Mouse (Mus musculus): ENCODE data around the gene Aff3. TPM values are rescaled to one million over a fixed set of nuclear protein-coding genes. Genes with fewer than 3 reads are reported as not detected.

Aff3 gene
- total RNA-seq, 1 experiment from 2014 or later = 189 TPM

- ATAC-seq (ENCODE audit: extremely low read depth, insufficient number of reproducible peaks, low FRiP score, poor library complexity, severe bottlenecking) = no peak
Measured at GRCm38 (mm10) chr1:38626388-38626738, 38.4 kb downstream of the Aff3 start.

- ATAC-seq (ENCODE audit: extremely low read depth, insufficient number of reproducible peaks, low FRiP score, poor library complexity, severe bottlenecking) = no peak
Measured at GRCm38 (mm10) chr1:38621840-38622239, 42.9 kb downstream of the Aff3 start.

GRCm38 (mm10) chr1:38620401-38620800 lies 44.4 kb downstream of the Aff3 start:
- ATAC-seq (ENCODE audit: extremely low read depth, insufficient number of reproducible peaks, low FRiP score, poor library complexity, severe bottlenecking) = no peak

- no peak for ATAC-seq (ENCODE audit: extremely low read depth, insufficient number of reproducible peaks, low FRiP score, poor library complexity, severe bottlenecking)
Measured at GRCm38 (mm10) chr1:38606741-38607140, 58.0 kb downstream of the Aff3 start.

DNA sequence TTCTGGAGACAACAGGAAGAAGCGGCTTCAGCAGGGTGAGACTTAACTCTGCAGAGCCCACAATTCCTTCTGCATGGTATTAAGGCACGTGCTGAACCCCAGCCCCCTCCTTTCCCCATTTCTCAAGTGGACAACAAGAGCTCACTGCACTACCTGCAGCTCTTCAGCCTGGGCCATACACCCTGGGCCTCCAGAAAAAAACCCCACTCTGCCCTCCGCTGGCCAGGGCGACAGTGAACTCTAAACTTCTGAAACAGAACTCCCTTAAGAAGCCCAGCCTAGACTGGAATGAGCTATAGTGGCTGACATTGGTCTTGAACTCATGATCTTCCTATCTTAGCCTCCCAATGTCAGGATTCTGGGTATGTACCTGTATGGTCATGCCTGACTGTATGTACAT lies 59.3 kb downstream of the Aff3 start:
- ATAC-seq (ENCODE audit: extremely low read depth, insufficient number of reproducible peaks, low FRiP score, poor library complexity, severe bottlenecking) = no peak

GRCm38 (mm10) chr1:38604611-38605010 lies 60.1 kb downstream of the Aff3 start:
- no peak for ATAC-seq (ENCODE audit: extremely low read depth, insufficient number of reproducible peaks, low FRiP score, poor library complexity, severe bottlenecking)

DNA sequence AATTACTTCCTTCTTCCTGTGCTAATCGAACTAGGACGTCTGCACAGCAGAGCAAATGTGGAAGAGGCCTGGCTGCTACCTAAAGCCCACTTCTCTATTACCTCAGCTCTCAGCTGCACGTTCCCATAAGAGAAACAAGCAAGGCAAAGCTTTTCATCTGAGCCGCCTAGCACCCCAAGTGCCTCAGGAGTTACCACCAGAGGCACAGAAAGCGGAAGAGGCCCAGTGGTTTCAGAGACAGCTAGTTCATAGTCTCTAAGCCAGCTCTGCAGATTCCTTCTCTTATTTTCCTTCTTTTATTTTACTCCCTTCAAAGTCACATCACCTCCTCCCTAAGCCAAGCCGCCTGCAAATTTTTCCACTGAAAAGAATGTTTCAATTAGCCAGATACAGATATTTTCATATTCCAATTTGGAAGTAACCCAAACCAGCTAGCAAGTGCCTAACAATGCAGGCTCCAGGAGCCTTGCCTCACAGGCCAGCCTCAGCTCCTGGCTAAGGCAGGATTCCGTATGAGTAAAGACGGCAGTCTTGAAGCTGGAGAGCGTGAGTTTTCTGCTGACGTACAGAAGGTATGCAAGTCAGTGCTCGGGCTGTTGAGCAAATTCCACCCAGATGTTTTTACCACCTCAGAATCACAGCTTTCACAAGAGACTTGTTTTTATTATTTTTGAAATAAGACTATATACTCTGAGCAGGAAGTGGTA lies 62.8 kb downstream of the Aff3 start:
- no peak for ATAC-seq (ENCODE audit: extremely low read depth, insufficient number of reproducible peaks, low FRiP score, poor library complexity, severe bottlenecking)

DNA sequence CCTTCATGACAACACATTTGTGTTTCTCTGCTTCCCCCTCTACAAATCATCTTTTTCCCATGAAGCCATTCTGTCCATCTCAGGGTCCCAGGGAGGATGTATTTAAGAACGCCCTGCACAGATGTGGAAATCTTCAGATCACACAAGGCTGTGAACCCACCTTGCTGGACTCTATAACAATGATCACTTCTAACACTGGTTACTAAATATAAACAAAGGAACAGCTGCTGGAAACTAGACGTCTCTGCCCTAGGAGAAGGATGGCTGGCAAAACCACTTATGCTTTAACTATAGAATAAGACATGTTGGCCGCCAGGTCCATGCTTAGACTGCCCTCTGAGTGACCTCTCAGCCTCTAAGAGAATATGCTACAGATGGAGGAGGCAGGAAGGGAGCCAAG lies 69.4 kb downstream of the Aff3 start:
- ATAC-seq (ENCODE audit: extremely low read depth, insufficient number of reproducible peaks, low FRiP score, poor library complexity, severe bottlenecking) = no peak

- ATAC-seq (ENCODE audit: extremely low read depth, insufficient number of reproducible peaks, low FRiP score, poor library complexity, severe bottlenecking) = no peak
Measured at GRCm38 (mm10) chr1:38594766-38595165, 70.0 kb downstream of the Aff3 start.

GRCm38 (mm10) chr1:38591194-38591593 lies 73.6 kb downstream of the Aff3 start:
- no peak for ATAC-seq (ENCODE audit: extremely low read depth, insufficient number of reproducible peaks, low FRiP score, poor library complexity, severe bottlenecking)

DNA sequence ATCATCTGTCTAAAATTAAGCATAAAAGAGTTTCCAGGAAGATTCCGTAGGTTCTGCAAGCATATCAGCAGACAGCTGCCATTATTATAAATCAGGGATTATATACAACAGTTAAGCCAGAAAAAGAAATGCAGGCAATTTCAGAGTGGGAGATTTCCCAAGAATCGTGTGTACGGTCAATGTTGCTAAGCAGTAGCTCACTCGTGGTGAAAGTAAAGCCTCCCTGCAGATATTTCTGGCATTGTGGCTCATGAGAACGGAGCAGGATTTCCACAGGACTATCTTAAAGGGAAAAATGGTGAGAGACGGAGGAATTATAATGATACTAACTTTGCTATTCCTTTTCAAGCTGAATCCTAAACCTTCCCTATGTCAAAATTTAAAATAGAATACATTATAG lies 76.0 kb downstream of the Aff3 start:
- no peak for ATAC-seq (ENCODE audit: extremely low read depth, insufficient number of reproducible peaks, low FRiP score, poor library complexity, severe bottlenecking)

GRCm38 (mm10) chr1:38582328-38582727 lies 82.4 kb downstream of the Aff3 start:
- ATAC-seq (ENCODE audit: extremely low read depth, insufficient number of reproducible peaks, low FRiP score, poor library complexity, severe bottlenecking) = no peak

DNA sequence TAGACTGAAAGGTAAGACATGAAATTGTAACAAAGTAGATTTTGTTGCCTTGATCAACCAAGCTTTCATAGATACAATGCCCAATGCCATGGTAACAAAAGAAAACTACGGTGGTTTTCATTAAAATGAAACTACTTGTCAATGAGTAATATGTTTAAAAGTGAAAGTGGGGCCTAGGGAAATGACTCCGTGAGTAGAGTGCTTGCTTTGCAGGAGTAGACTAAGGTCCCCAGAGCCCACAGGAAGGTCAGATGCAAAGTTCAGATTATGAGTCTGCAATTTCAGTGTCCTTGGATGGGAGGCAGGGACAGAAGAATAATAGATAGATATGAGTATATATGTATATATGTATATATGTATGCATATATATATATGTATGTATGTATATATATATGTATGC lies 84.2 kb downstream of the Aff3 start:
- ATAC-seq (ENCODE audit: extremely low read depth, insufficient number of reproducible peaks, low FRiP score, poor library complexity, severe bottlenecking) = no peak

GRCm38 (mm10) chr1:38578339-38578738 lies 86.4 kb downstream of the Aff3 start:
- ATAC-seq (ENCODE audit: extremely low read depth, insufficient number of reproducible peaks, low FRiP score, poor library complexity, severe bottlenecking) = no peak

DNA sequence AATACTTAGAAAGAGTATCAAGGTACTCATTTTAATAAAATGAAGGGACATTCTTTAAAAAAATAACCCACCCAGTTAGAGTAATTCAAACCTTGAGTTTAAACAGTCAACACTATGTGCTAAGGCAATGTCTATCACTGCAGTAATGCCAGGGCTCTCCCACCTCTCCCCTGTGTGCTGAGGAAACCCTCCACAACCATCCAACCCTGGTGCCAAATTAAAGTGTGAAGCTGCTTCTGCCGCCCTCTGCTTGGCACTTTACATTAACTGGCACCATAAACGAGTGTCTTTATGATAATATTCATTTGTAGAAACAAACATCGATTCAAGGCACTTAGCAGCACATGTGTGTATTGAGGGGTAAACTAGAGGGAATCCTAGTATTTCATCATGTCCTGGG lies 97.0 kb downstream of the Aff3 start:
- ATAC-seq (ENCODE audit: extremely low read depth, insufficient number of reproducible peaks, low FRiP score, poor library complexity, severe bottlenecking) = no peak

DNA sequence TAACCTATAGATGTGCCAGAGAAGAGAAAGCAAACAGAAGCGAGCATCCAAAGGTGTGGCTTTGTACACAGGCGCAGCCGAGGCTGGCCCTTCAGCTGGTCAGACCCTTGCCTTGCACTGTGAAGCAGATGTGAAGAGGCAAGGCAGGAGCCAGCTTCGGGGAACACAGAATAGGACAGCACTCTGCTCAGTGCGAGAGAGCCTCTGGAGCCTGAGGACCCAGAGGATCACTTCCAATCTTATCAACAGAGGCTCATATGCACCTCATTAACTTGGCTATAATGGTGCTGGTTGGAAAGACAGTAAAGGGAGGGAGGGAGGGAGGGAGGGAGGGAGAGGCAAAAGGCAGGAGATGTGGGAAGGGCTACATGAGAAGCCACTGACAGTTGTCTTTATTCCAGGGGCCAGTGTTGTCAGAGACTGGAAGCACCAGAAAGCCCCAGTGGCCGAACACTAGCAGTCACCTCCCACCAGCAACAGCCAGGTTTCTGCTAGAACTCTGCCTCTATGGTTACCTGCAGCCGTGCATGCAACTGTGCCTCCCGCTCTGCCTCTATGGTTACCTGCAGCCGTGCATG lies 98.6 kb downstream of the Aff3 start:
- ATAC-seq (ENCODE audit: extremely low read depth, insufficient number of reproducible peaks, low FRiP score, poor library complexity, severe bottlenecking) = no peak

DNA sequence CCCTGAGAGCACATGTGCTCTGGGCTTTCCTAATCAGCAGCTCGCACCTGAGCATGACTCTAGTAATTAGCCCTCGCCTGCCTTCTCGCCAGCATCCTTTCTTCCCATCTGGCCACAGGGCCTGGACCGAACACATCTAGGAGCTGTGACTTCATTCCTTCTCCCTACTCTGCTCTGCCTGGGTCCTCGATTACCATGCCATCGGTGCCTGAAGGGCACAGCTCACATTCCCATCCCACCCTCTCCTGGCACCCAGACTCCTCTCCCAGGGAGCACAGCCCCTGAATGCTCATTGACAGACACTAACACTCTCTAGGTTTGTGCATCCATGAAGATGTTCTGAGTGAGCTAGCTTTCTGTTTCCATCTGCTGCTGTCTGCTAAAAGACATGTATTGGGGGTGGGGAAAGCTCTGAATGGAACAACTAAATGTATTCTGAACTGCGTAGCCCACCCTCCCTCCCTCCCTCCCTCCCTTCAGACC lies 99.4 kb downstream of the Aff3 start:
- no peak for ATAC-seq (ENCODE audit: extremely low read depth, insufficient number of reproducible peaks, low FRiP score, poor library complexity, severe bottlenecking)

DNA sequence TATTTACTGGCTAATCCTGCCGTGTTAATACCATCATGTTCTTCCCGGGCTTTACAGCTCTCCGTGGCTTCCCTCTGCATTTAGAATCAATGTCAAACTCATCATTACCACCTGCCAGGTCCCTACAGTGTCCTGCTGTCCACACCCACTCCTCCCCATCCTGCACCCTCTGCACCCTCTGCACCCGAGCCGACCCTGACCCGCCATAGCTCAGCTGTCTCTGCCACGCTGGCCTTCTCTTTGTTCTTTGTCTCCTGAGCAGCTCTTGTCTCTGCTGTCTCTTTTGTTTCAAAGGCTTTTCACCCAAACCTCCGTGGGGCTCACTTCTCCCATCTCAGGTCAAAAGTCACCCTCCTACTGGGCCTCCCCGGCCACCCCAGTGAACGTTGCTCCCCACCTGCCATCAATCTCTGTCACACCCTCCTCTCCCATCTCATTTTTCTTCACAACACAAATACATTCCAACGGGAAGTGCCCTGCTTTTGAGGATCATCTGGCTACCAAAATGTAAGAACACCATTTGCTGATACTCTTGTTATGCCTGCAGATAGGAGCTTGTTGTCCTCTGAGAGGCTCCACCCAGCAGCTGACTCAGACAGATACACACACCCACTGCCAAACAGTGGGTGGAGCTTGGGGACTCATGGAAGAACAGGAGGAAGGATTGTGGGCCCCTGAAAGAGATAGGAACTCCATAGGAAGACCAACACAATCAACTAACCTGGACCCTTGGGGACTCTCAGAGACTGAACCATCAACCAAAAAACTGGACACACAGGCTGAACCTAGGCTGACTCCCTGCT lies 102.2 kb downstream of the Aff3 start:
- no peak for ATAC-seq (ENCODE audit: extremely low read depth, insufficient number of reproducible peaks, low FRiP score, poor library complexity, severe bottlenecking)

GRCm38 (mm10) chr1:38561331-38561730 lies 103.4 kb downstream of the Aff3 start:
- no peak for ATAC-seq (ENCODE audit: extremely low read depth, insufficient number of reproducible peaks, low FRiP score, poor library complexity, severe bottlenecking)

DNA sequence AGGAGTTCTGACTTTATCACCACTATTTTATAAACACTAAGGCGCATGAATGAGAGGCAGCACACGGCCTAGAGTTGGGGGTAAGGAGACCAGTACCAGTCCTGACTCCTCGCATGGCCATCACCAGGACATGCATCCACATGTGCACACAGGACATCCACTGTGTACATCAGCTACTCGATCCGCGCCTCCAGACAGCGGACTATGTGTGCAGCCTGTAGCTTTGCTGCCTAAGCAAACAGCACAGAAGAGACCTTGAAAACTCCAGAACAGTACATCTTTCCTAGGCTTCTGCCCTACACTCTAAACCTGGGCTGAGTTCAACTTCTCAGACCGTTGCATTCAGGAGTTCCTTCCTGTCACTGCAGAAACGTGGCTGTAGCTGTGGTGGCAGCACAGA lies 104.1 kb downstream of the Aff3 start:
- ATAC-seq (ENCODE audit: extremely low read depth, insufficient number of reproducible peaks, low FRiP score, poor library complexity, severe bottlenecking) = no peak

All from neutrophil, adult 5-6 weeks (primary cell).